Mouse (Mus musculus) C2C12 (cell line): ENCODE measurements around the gene Ccl9.

Experiments
- CTCF ChIP-seq: IDR thresholded peaks from one replicate; pipeline ENCODE4 v1.5.1; 2011; ENCODE audit not compliant: control insufficient read depth, insufficient read depth, insufficient read length
- USF1 ChIP-seq: IDR thresholded peaks from one replicate; pipeline ENCODE4 v1.6.1; 2011; ENCODE audit warnings: low read depth, mild to moderate bottlenecking, control low read depth, moderate library complexity

- TF ChIP-seq CTCF (no peak), USF1 (no peak)
Observed at GRCm38 (mm10) chr11:83600576-83600975, 22.1 kb upstream of the Ccl9 start.
